Mouse (Mus musculus) liver, adult 2 months (tissue): Measurements from ENCODE around the gene Gm17359. TPM values are rescaled to one million over a fixed set of nuclear protein-coding genes. Genes with fewer than 3 reads are reported as not detected.
A peak's percentile ranks its signal among the peaks of the same experiment; 100 is the strongest.

Experiments used
- DNase-seq: peaks from one replicate; pipeline ENCODE4 v3.0.0-alpha.2; 2011; ENCODE audit warnings: low read depth, low spot score; ENCODE audit errors: extremely low read depth
- H3K27ac ChIP-seq: fragments of 200-500 bp; replicated peaks from 2 replicates; pipeline ENCODE4 v1.5.1; 2012; ENCODE audit warnings: low read depth, mild to moderate bottlenecking, control low read depth, inconsistent platforms, low read length; ENCODE audit not compliant: insufficient read depth
- H3K27me3 ChIP-seq: fragments of 200-500 bp; 2 replicates; pipeline ENCODE4 v1.6.1; 2012; ENCODE audit warnings: mild to moderate bottlenecking, moderate library complexity, low read length, inconsistent platforms; ENCODE audit not compliant: control insufficient read depth, insufficient read depth
- H3K36me3 ChIP-seq: fragments of 200-500 bp; 2 replicates; pipeline ENCODE4 v1.6.1; 2012; ENCODE audit warnings: low read length, inconsistent platforms; ENCODE audit not compliant: control insufficient read depth, insufficient read depth
- H3K4me1 ChIP-seq: fragments of 200-500 bp; 2 replicates; pipeline ENCODE4 v1.6.1; 2011; ENCODE audit warnings: low read length; ENCODE audit not compliant: control insufficient read depth, insufficient read depth
- H3K4me3 ChIP-seq: fragments of 200-500 bp; 2 replicates; pipeline ENCODE4 v1.5.1; 2011; ENCODE audit warnings: low read depth, mild to moderate bottlenecking, control low read depth, low read length, moderate library complexity; ENCODE audit not compliant: insufficient read depth
- H3K79me2 ChIP-seq: fragments of 200-500 bp; 2 replicates; pipeline ENCODE4 v1.6.1; 2012; ENCODE audit warnings: inconsistent platforms, mild to moderate bottlenecking, low read length, moderate library complexity; ENCODE audit not compliant: control insufficient read depth, insufficient read depth
- H3K9ac ChIP-seq: fragments of 200-500 bp; 2 replicates; pipeline ENCODE4 v1.6.1; 2012; ENCODE audit warnings: low read depth, mild to moderate bottlenecking, control low read depth, inconsistent platforms, low read length
- CTCF ChIP-seq: fragments of 200-500 bp; IDR thresholded peaks from 2 replicates; pipeline ENCODE4 v1.5.1; 2011; ENCODE audit warnings: low read depth, low read length, control low read depth
- POLR2A ChIP-seq: fragments of 200-500 bp; IDR thresholded peaks from 2 replicates; pipeline ENCODE4 v1.6.1; 2011; ENCODE audit warnings: low read length, control low read depth; ENCODE audit not compliant: insufficient read depth; ENCODE audit errors: extremely low read depth
- WGBS: fragments of 180-500 bp; shearing (Covaris S2); methylation state at CpG from one replicate; pipeline ENCODE4 v1.1.7; 2018; 5-methylcytosine and 5-hydroxymethylcytosine counted together
- polyA plus RNA-seq: library from polyadenylated mRNA; depleted of rRNA; stranded (reverse); fragments of >200 nt; gene quantifications from 2 replicates; pipeline ENCODE4 v1.2.3, GENCODE M21; 2012
- total RNA-seq: library from RNA; depleted of rRNA; stranded (reverse); fragments of >200 nt; gene quantifications from 2 replicates; pipeline ENCODE4 v1.2.3, GENCODE M21; 2014

The Gm17359 gene
- total and polyA plus RNA-seq, 2 experiments, result 0.09 to 0.13 TPM

DNA sequence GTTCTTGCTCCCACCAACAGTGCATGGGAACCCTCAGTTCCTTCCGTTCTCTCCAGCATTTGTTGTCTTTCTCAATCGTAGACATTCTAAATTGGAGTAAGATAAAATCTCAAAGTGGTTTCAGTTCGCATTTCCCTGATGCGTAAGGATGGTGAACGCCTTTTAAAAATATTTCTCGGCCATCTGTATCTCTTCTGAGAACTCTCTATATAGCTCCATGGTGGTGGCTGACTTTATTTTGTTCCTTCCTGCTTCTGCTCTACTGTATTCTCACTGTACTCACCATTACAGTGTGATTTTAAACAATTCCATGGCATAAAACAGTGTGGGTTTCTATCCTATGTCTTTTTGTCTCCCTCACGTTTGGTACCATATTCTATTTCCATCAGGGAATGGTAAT, 26.3 kb upstream of the Gm17359 start:
- no peaks in the 10 kb centered on the region for H3K27me3 ChIP-seq
- DNase-seq, result no peak
- no peak overlapping the region for H3K27ac ChIP-seq
- no peak for TF ChIP-seq CTCF
- TF ChIP-seq POLR2A, result no peak
- no peaks in the 10 kb centered on the region for H3K36me3 ChIP-seq
- H3K4me1 ChIP-seq, result no peaks in the 10 kb centered on the region
- WGBS, result 84% methylated on average over 7 of the region's 7 CpGs
- H3K9ac ChIP-seq, result no peak overlapping the region
- H3K79me2 ChIP-seq, result no peaks in the 10 kb centered on the region
- H3K4me3 ChIP-seq, result no peak overlapping the region

DNA sequence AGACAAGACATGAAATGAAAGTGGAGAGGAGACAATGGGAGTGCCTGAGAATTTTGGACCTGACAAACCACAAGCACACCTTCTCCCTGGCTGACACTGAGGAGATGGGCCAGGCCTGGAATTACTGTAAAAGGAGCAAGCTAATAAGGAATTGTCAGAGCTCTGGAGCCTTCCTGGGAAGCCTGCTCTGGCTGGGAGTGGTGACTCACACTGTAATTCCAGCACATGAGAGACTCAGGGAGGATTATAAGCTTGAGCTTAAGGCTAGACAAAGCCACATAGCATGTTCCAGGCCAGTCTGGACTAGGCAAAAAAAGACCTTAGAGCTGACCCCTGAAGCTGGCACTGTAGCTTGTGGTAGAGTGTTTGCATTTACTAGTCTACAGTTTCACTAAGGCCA, 24.6 kb upstream of the Gm17359 start:
- Histone ChIP-seq H3K27ac (no peak overlapping the region), H3K4me3 (no peak overlapping the region), H3K27me3 (no peaks in the 10 kb centered on the region), H3K4me1 (no peaks in the 10 kb centered on the region), H3K9ac (no peak overlapping the region), H3K79me2 (no peaks in the 10 kb centered on the region), H3K36me3 (no peaks in the 10 kb centered on the region)
- TF ChIP-seq CTCF (no peak), POLR2A (no peak)
- DNase-seq, result no peak

DNA sequence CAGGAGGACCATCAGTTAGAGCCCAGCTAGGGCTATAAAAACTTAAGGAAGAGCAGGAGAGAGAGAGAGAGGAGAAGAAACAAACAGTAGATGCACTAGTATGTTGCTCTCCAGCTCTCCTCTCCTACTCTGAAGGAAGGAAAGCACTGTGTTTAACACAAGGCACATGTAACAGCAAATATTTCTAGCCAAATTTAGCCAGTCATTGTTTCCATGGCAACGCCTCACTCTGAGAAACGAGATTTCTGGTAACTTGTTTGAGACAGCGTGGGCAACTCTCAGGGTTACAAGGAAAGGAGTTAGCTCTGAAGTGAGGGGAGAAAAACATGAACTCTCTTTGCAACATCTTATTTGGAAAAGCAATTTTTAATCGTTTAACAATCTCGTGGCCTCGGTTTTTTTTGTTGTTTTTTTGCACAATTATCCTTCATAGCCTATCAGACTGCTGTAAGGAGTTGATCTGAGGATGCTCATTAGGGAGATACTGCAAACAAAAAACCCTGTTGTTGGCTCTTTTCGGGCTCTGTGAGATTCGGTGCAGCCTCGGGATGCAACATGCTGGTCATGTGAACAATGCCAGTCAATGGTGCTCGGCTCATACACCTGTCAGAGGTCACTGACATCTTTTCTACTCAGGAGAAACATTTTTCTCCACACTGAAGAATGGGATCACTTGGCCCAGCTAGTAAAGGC, 22.3 kb upstream of the Gm17359 start:
- Histone ChIP-seq H3K79me2 (no peaks in the 10 kb centered on the region), H3K27me3 (no peaks in the 10 kb centered on the region), H3K4me3 (no peak overlapping the region), H3K27ac (no peak overlapping the region), H3K9ac (no peak overlapping the region), H3K36me3 (no peaks in the 10 kb centered on the region), H3K4me1 (no peaks in the 10 kb centered on the region)
- 70% methylated on average over 10 of the region's 10 CpGs for WGBS
- TF ChIP-seq CTCF, result no peak
- TF ChIP-seq POLR2A, result no peak
- no peak for DNase-seq

DNA sequence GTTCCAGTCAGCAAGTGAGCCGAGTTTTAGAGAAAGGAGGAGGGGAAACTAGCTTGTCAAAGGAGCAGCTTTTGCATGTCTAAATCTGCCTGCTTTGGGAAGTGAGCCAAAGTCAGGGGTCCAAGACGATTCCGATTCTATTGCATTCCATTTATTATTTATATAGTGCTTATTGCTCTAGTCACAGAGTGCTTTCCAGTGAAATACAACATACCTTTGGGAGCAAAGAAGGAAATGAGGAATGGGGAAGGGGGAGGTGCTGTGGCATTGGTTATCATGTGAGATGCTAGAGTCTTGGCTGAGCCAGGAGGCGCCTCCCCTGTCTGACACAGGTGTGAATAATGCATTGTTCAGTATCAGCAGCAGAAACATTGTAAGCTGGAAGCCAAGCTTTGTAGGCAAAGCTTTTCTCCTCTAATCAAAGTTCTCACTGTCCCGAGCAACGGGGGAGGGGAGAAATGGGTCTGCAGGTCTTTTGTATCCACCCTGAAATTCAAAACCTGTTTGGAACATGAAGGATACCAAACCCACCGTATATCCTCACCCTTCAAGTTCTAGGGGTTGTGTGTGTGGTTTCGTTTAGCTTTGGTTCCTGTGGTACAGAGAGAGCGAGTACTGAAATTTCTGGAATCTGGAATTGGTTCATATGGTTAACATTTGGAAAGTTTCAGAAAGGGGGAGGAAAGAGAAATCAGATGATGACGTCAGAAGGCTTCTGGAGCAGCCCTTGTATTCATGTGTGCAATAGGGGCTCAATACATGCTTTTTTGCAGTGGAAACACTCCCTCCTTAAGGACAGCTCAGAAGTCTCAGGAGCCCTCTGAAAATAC, 11.5 kb upstream of the Gm17359 start:
- H3K9ac ChIP-seq, result no peak overlapping the region
- H3K27me3 ChIP-seq, result no peaks in the 10 kb centered on the region
- no peak overlapping the region for H3K4me3 ChIP-seq
- no peaks in the 10 kb centered on the region for H3K79me2 ChIP-seq
- H3K27ac ChIP-seq, result no peak overlapping the region
- 53% methylated on average over 10 of the region's 10 CpGs for WGBS
- H3K36me3 ChIP-seq, result no peaks in the 10 kb centered on the region
- DNase-seq, result no peak
- TF ChIP-seq CTCF (no peak), POLR2A (no peak)
- H3K4me1 ChIP-seq, result no peaks in the 10 kb centered on the region

DNA sequence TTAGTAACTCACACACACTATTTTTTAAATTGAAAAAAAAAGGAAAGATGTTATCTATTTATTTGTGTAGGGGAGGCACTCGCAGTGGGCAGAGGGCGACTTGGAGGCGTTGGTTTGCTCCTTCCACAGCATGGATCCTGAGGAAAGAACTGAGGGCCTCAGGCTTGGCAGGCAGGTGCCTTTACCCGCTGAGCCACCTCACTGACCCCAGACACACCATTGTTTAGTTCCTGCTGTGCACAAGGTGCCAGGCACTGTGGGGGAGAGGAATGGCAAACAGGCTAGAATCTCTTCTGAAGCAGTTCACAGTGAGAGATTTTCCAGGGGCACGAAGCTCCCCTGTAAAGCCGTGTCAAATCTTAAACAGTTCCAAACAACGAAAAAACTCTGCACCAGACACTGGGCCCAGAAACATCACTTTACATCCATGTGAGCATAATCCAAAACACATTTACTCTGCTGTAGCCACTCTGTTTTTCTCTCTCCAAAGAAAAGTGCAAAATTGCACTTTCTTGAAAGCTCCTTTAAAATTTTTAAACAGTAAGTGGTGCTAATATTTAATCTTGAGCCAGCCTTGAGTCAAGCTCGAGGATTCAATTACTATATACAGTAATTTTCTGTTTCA, 6.7 kb upstream of the Gm17359 start:
- H3K36me3 ChIP-seq, result no peaks in the 10 kb centered on the region
- TF ChIP-seq POLR2A (no peak), CTCF (no peak)
- 73% methylated on average over 8 of the region's 8 CpGs for WGBS
- H3K4me1 ChIP-seq, result peaks cover 3% of the 10 kb centered on the region
- no peak overlapping the region for H3K9ac ChIP-seq
- no peak for DNase-seq
- H3K27me3 ChIP-seq, result no peaks in the 10 kb centered on the region
- H3K27ac ChIP-seq, result no peak overlapping the region
- H3K79me2 ChIP-seq, result no peaks in the 10 kb centered on the region
- H3K4me3 ChIP-seq, result no peak overlapping the region

DNA sequence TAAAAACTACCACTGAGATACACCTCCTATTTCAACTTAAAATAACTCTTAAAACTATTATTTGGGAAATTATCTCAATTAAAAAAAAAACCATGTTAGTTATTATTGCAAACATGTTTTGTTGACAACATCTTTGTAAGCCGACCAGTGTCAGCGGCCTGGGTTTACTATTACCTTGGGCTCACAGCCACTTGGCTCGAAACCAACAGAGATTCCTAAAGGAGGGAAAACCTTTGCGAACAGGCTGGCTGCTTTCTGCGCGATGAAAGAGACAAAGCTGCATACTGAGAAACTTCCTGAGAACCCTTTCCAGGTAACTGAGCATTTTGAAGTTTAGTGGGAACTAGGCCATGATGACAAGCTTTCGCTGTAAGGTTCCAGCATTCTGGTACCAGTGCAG, 3.4 kb upstream of the Gm17359 start:
- 28% methylated on average over 7 of the region's 7 CpGs for WGBS
- Histone ChIP-seq H3K36me3 (no peaks in the 10 kb centered on the region), H3K27ac (no peak overlapping the region), H3K4me3 (no peak overlapping the region), H3K4me1 (peaks cover 7% of the 10 kb centered on the region), H3K9ac (no peak overlapping the region), H3K79me2 (no peaks in the 10 kb centered on the region), H3K27me3 (no peaks in the 10 kb centered on the region)
- DNase-seq, result peak; percentile 60
- TF ChIP-seq CTCF, result no peak
- TF ChIP-seq POLR2A, result no peak
